Mouse (Mus musculus) heart, postnatal 0 days (tissue): ENCODE results near the gene Cntrl.

Experiments
- CTCF ChIP-seq: IDR thresholded peaks from 2 replicates; pipeline ENCODE4 v1.5.1; 2016; ENCODE audit warnings: antibody characterized with exemption, control low read depth, low read depth
- EP300 ChIP-seq: IDR thresholded peaks from 2 replicates; pipeline ENCODE4 v1.6.1; 2016; ENCODE audit warnings: antibody characterized with exemption, low read depth

DNA sequence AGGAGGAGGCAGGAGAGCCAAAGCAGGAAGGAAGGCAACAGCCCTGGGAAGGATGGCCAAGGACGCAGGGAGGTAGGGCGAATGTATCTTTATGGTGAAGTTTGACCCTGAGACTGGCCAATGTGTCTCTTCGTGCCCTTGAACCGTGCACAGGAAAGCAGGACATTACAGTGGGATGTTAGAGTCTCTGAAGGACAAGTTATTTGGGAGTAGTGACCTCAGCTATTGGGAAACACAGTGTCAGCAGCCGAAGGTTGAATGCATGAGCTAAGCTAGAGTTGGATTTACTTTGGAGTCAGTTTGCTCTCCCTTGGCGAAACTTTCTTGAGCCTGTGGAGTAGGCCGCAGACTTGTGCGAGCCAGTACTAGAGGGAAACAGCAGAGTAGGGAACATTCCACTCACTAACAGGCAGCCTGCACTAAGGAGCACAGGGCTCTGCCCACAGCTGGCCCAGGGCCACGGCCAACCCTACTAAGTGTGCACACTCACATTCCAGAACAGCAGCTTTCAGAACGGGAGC, 62.1 kb downstream of the Cntrl start:
- TF ChIP-seq CTCF: no peak
- 0 out of 2 replicates have a peak, but pooled peaks have one; percentile 31 for TF ChIP-seq EP300
